Mouse (Mus musculus) spleen, adult 2 months (tissue): ENCODE measurements around the gene Cerkl. TPM values are rescaled to one million over a fixed set of nuclear protein-coding genes. Genes with fewer than 3 reads are reported as not detected.

ENCODE experiments used
- DNase-seq, 2 experiments: peaks; one replicate each; pipeline versions ENCODE4 v3.0.0 to v3.0.0-alpha.2; 2012 to 2021; ENCODE audit warnings: low spot score in 2 of 2, low read depth in 1 of 2
- H3K27ac ChIP-seq: fragments of 200-500 bp; 2 replicates; pipeline ENCODE4 v1.5.1; 2012; ENCODE audit warnings: low read length, inconsistent platforms; ENCODE audit not compliant: insufficient read depth
- H3K27me3 ChIP-seq: fragments of 200-500 bp; 2 replicates; pipeline ENCODE4 v1.6.1; 2012; ENCODE audit warnings: mild to moderate bottlenecking, moderate library complexity, low read length, inconsistent platforms; ENCODE audit not compliant: control insufficient read depth, insufficient read depth
- H3K36me3 ChIP-seq: fragments of 200-500 bp; 2 replicates; pipeline ENCODE4 v1.6.1; 2012; ENCODE audit warnings: mild to moderate bottlenecking, low read length, inconsistent platforms; ENCODE audit not compliant: control insufficient read depth, insufficient read depth
- H3K4me1 ChIP-seq: fragments of 200-500 bp; 2 replicates; pipeline ENCODE4 v1.6.1; 2011; ENCODE audit warnings: inconsistent platforms; ENCODE audit not compliant: control insufficient read depth, insufficient read depth, insufficient read length
- H3K4me3 ChIP-seq: fragments of 200-500 bp; 2 replicates; pipeline ENCODE4 v1.5.1; 2011; ENCODE audit warnings: mild to moderate bottlenecking, inconsistent platforms; ENCODE audit not compliant: insufficient read depth, insufficient read length; ENCODE audit errors: extremely low read depth
- CTCF ChIP-seq: fragments of 200-500 bp; IDR thresholded peaks from 2 replicates; pipeline ENCODE4 v1.5.1; 2011; ENCODE audit warnings: mild to moderate bottlenecking, inconsistent platforms; ENCODE audit not compliant: insufficient read depth, insufficient read length, insufficient replicate concordance; ENCODE audit errors: extremely low read depth
- POLR2A ChIP-seq: fragments of 200-500 bp; IDR thresholded peaks from 2 replicates; pipeline ENCODE4 v1.6.1; 2011; ENCODE audit warnings: low read depth, low read length, inconsistent platforms
- WGBS: fragments of 180-500 bp; shearing (Covaris S2); methylation state at CpG from one replicate; pipeline ENCODE4 v1.1.7; 2018; 5-methylcytosine and 5-hydroxymethylcytosine counted together
- polyA plus RNA-seq: library from polyadenylated mRNA; depleted of rRNA; stranded (reverse); fragments of >200 nt; gene quantifications from 2 replicates; pipeline ENCODE4 v1.2.3, GENCODE M21; 2012

Gene Cerkl
- polyA plus RNA-seq, 1 experiment: 1.3 TPM

DNA sequence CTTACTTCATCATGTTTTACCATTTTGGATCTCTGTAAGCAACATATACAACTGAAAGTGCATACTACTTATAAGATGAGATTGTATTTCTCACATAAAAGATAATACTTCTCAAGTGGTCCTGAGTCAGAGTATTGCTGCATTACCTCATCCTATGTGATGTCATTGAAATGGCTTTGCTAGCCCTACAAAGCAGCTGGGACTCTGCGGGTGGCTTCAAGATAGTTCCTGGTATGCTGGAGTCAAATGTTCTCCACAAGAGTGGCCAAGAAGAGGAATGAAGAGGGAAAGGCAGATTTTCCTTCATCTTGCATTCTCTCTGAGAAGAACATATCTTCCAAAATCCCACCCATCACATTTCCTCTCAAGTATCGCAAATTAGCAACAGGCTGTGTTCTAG, 13.2 kb downstream of the Cerkl start:
- DNase-seq: no peak
- WGBS: 98% methylated on average over 2 of the region's 2 CpGs
- H3K27me3 ChIP-seq: no peaks in the 10 kb centered on the region
- no peak overlapping the region for H3K4me3 ChIP-seq
- no peaks in the 10 kb centered on the region for H3K4me1 ChIP-seq
- TF ChIP-seq POLR2A (no peak), CTCF (no peak)
- H3K36me3 ChIP-seq: no peaks in the 10 kb centered on the region
- H3K27ac ChIP-seq: no peak overlapping the region

DNA sequence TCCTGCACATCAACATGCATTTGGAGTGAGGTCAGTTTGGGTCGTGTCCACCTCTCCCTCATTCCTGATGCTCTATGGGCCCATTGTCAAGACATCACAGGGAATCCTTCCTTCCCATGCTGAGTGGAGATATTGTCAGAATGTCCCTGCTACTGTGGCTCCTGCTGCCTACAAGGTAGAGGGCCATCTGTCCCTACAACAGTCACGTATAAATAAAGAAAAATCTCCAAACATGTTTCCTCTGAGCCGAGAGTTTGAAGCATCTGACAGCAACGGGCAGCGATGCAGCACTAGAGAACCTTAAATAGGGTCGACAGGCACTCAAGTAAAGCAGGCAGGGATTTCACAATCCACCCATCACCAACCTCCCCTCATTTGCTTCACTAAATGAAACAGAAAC, 13.7 kb downstream of the Cerkl start:
- no peaks in the 10 kb centered on the region for H3K27me3 ChIP-seq
- H3K27ac ChIP-seq: no peak overlapping the region
- TF ChIP-seq CTCF: no peak
- TF ChIP-seq POLR2A: no peak
- no peak for DNase-seq
- no peaks in the 10 kb centered on the region for H3K36me3 ChIP-seq
- H3K4me1 ChIP-seq: no peaks in the 10 kb centered on the region
- H3K4me3 ChIP-seq: no peak overlapping the region
- 83% methylated on average over 6 of the region's 6 CpGs for WGBS

DNA sequence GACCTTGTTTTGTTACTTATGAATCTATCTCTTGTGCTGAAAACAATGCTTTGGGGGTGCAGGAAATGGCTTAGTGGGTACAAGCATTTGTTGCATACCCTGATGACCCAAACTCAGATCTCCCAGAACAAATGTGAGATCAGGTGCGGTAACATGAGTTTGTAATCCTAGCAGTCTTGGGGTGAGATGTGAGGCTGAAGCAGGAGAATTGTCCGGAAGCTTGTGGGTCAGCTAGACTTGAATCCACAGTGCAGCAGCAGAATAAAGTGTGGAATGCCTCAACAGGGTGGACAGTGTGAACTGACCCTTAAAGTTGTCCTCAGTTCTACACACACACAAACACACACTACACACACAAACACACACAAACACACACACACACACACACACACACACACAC, 14.4 kb downstream of the Cerkl start:
- Histone ChIP-seq H3K27me3 (no peaks in the 10 kb centered on the region), H3K4me3 (no peak overlapping the region), H3K4me1 (no peaks in the 10 kb centered on the region), H3K27ac (no peak overlapping the region), H3K36me3 (no peaks in the 10 kb centered on the region)
- 89% methylated on average over 2 of the region's 2 CpGs for WGBS
- no peak for DNase-seq
- no peak for TF ChIP-seq POLR2A
- TF ChIP-seq CTCF: no peak

DNA sequence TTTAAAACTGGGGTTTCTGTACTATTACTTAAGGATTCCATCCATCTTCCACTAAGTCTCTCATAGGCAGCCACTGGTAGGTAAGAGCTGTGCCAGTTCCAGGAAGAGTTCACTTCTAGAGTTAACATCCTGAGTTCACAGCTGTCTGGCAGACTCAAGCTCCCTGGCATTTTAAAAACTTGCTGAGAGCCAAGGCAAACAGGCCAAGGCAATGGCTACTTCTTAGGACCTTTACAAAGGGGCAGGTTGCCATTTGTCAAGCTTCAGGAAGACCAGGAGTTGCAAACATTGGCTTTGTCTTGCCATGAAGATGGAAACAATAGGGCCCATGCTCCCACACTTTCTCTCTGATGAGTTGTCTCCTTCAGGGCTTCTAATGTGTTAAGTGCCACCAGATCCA, 26.5 kb downstream of the Cerkl start:
- H3K4me1 ChIP-seq: no peaks in the 10 kb centered on the region
- H3K27me3 ChIP-seq: peaks cover 7% of the 10 kb centered on the region
- no peaks in the 10 kb centered on the region for H3K36me3 ChIP-seq
- DNase-seq: no peak
- H3K4me3 ChIP-seq: no peak overlapping the region
- H3K27ac ChIP-seq: no peak overlapping the region
- TF ChIP-seq POLR2A (no peak), CTCF (no peak)

DNA sequence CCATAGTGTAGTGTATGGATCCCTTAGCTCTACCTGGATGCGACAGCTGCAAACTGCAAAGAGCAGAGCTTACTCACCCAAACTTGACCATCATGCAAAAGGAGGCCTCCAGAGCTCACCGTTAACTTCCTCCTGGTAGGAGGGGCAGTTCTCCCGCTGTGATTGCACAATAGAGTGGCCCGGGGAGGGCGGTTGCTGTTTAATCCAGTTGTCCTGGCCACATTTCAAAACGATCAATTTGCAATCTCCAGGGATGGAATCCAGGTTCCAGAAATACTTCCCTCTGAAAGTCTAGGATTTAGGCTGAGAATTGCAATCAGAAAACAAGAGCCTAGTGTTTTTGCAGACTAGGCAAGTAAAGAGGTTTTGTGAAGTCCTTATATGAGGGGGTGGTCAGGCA, 26.9 kb downstream of the Cerkl start:
- no peak overlapping the region for H3K4me3 ChIP-seq
- WGBS: 15% methylated on average over 6 of the region's 6 CpGs
- peaks cover 7% of the 10 kb centered on the region for H3K27me3 ChIP-seq
- no peaks in the 10 kb centered on the region for H3K36me3 ChIP-seq
- no peaks in the 10 kb centered on the region for H3K4me1 ChIP-seq
- DNase-seq: no peak
- H3K27ac ChIP-seq: no peak overlapping the region
- TF ChIP-seq CTCF (no peak), POLR2A (no peak)

DNA sequence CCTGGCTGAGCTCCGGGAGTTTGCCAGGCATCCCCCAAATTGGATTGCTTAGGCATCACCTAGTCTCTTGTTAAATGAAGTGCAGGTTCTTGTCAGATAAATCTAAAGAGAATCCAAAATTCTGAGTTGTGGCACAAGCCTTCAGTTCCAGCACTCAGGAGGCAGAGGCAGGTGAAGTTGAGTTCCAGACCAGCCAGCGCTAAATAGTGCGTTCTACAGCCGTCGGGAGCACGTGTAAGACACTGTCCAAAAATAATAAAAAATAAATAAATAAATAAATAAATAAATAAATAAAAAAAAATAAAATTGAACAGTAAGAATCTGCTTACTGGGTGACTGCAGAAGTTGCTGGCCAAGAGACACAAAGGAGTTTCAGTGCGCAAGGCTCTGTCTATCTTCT, 27.5 kb downstream of the Cerkl start:
- no peak for DNase-seq
- Histone ChIP-seq H3K27me3 (peaks cover 7% of the 10 kb centered on the region), H3K36me3 (no peaks in the 10 kb centered on the region), H3K27ac (no peak overlapping the region), H3K4me1 (no peaks in the 10 kb centered on the region), H3K4me3 (no peak overlapping the region)
- WGBS: 25% methylated on average over 7 of the region's 7 CpGs
- TF ChIP-seq POLR2A: no peak
- no peak for TF ChIP-seq CTCF

DNA sequence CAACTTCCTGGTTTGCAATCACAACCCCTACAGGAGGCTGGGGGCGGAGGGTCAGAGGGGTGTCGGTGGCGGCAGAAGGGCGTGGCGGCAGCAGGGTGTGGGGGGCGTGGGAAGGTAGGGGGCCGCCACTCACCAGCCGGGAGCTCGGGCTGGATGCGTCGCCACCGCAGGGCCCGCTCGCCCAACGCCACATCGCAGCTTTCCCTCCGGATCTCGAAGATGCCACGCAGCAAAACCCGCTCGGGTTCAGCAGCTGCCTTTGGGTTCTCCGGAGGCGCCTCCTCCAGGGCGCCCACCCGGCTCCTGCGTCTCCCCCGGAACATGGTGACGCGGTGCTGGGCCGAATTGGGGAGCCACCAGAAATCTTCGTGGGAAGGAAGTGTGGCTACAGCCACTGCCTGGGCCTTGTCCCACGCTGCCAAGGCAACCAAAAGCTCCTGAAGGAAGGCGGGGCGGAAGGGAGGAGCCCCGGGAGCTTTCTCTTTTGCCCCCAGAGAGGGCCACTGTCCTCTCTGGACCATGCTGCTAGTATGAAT, 27.9 kb downstream of the Cerkl start:
- H3K4me3 ChIP-seq: peak overlapping the region; percentile 25; the same call in 1 of the 2 replicates

More for the DNA sequence above, 27.9 kb downstream of the Cerkl start:
- DNase-seq: no peak
- 2% methylated on average over 35 of the region's 35 CpGs for WGBS
- TF ChIP-seq CTCF: no peak
- H3K36me3 ChIP-seq: no peaks in the 10 kb centered on the region
- no peak overlapping the region for H3K27ac ChIP-seq
- H3K4me1 ChIP-seq: no peaks in the 10 kb centered on the region
- peaks cover 7% of the 10 kb centered on the region for H3K27me3 ChIP-seq
